Mouse (Mus musculus) heart, embryonic 12.5 days (tissue): ENCODE data around the gene Nfib. TPM values are rescaled to one million over a fixed set of nuclear protein-coding genes. Genes with fewer than 3 reads are reported as not detected.

Experiments used
- ATAC-seq: fragments of 200-750 bp; cut with Nextera tagmentation; 2 replicates; pipeline ENCODE4 v1.8.0; 2017; ENCODE audit warnings: moderate TSS enrichment, moderate library complexity; ENCODE audit not compliant: insufficient number of reproducible peaks, low FRiP score
- H3K27ac ChIP-seq: fragments of 300-500 bp; sonication (generic); 2 replicates; pipeline ENCODE4 v1.5.1; 2016; ENCODE audit warnings: mild to moderate bottlenecking, moderate library complexity; ENCODE audit not compliant: poor library complexity, severe bottlenecking
- H3K27me3 ChIP-seq: fragments of 300-500 bp; sonication (generic); replicated peaks from 2 replicates; pipeline ENCODE4 v1.6.1; 2016; ENCODE audit warnings: mild to moderate bottlenecking, moderate library complexity
- H3K36me3 ChIP-seq: fragments of 300-500 bp; sonication (generic); 2 replicates; pipeline ENCODE4 v1.6.1; 2016; ENCODE audit warnings: mild to moderate bottlenecking, moderate library complexity
- H3K4me1 ChIP-seq: fragments of 300-500 bp; sonication (generic); replicated peaks from 2 replicates; pipeline ENCODE4 v1.6.1; 2016; ENCODE audit warnings: mild to moderate bottlenecking
- H3K4me2 ChIP-seq: fragments of 300-500 bp; sonication (generic); 2 replicates; pipeline ENCODE4 v1.6.1; 2016; ENCODE audit warnings: mild to moderate bottlenecking, moderate library complexity
- H3K4me3 ChIP-seq: fragments of 300-500 bp; sonication (generic); 2 replicates; pipeline ENCODE4 v1.5.1; 2016; ENCODE audit warnings: mild to moderate bottlenecking
- H3K9ac ChIP-seq: fragments of 300-500 bp; sonication (generic); 2 replicates; pipeline ENCODE4 v1.6.1; 2016; ENCODE audit warnings: mild to moderate bottlenecking, moderate library complexity
- H3K9me3 ChIP-seq: fragments of 300-500 bp; sonication (generic); replicated peaks from 2 replicates; pipeline ENCODE4 v1.6.1; 2016; ENCODE audit warnings: mild to moderate bottlenecking, moderate library complexity
- WGBS: fragments of 180-500 bp; shearing (Covaris S2); methylation state at CpG from one replicate; pipeline ENCODE4 v1.1.7; 2016; 5-methylcytosine and 5-hydroxymethylcytosine counted together
- polyA plus RNA-seq: library from polyadenylated mRNA; unstranded; fragments of >200 nt; fragmentation: Nextera tagmentation; extraction: Ambion mirVana; gene quantifications from 2 replicates; pipeline ENCODE4 v1.2.1, GENCODE M21; 2016

Gene Nfib
- polyA plus RNA-seq, 1 experiment from 2014 or later, result 57.5 TPM

GRCm38 (mm10) chr4:82538069-82538811, 167.3 kb downstream of the Nfib start:
- H3K9ac ChIP-seq, result peak overlapping the region; percentile 83
- peak overlapping the region; percentile 19; the same call in 1 of the 2 replicates for H3K27ac ChIP-seq
- H3K4me2 ChIP-seq, result peak overlapping the region; percentile 96
- H3K4me1 ChIP-seq, result peaks cover 60% of the 10 kb centered on the region
- H3K4me3 ChIP-seq, result peak overlapping the region; percentile 53
- WGBS, result under 1% methylated on average over 30 of the region's 30 CpGs
- no peak for ATAC-seq
- no peaks in the 10 kb centered on the region for H3K27me3 ChIP-seq
- H3K36me3 ChIP-seq, result no peaks in the 10 kb centered on the region
- no peaks in the 10 kb centered on the region for H3K9me3 ChIP-seq

- no peaks in the 10 kb centered on the region for H3K36me3 ChIP-seq
- WGBS, result under 1% methylated on average over 28 of the region's 28 CpGs
- peak overlapping the region; percentile 96 for H3K4me2 ChIP-seq
- peaks cover 61% of the 10 kb centered on the region for H3K4me1 ChIP-seq
- H3K9ac ChIP-seq, result peak overlapping the region; percentile 83
- no peaks in the 10 kb centered on the region for H3K9me3 ChIP-seq
- H3K27ac ChIP-seq, result peak overlapping the region; percentile 59
- H3K4me3 ChIP-seq, result peak overlapping the region; percentile 53
- H3K27me3 ChIP-seq, result no peaks in the 10 kb centered on the region
- no peak for ATAC-seq
These were observed 168.1 kb downstream of the Nfib start for GRCm38 (mm10) chr4:82537279-82537967.

DNA sequence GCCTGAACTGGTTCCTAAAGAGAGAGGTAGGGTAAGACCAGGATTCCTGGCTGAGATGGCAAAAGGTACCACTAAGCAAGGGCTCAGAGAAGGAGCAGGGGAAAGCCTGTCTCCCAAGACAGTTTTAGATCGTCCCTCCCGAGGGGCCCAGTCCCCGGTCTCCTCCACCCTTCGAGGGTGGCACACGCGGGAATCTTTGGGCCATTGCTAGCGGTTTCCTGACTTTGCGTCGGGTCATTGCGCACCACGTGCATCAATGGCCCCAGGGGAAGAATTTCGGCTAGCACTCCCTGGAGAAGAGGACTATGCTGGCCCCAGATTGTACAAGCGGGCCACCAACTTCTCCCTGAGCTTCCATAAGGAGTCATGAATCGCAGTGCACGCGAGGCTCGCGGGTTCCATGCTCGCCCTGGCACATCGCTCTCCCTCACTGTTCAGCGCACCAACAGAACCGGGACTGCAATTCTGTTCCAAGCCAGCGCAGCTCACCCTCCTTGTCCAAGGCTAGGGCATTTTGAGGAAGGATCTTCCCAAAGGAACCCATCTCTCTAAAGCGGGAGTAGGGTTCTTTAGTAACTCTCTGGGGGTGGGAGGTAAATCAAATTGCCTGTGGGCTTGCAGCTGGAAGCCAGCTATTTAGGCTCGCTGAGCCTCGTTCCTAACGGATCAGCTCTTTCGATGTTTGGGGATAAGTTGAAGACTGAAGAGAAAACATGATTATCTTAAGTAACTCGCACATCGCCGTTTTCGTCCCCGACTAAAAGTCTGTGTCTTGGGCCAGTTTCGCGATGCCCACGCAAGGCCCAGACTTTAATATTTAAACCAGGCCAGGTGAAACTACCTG, 168.9 kb downstream of the Nfib start:
- WGBS, result 14% methylated on average over 36 of the region's 36 CpGs
- Histone ChIP-seq H3K9ac (peak overlapping the region; percentile 83), H3K27me3 (no peaks in the 10 kb centered on the region), H3K27ac (0 out of 2 replicates have a peak overlapping the region, but pooled peaks have one; percentile 59), H3K9me3 (no peaks in the 10 kb centered on the region), H3K4me1 (peaks cover 62% of the 10 kb centered on the region), H3K4me2 (peak overlapping the region; percentile 96), H3K36me3 (no peaks in the 10 kb centered on the region), H3K4me3 (peak overlapping the region; percentile 53)
- no peak for ATAC-seq

DNA sequence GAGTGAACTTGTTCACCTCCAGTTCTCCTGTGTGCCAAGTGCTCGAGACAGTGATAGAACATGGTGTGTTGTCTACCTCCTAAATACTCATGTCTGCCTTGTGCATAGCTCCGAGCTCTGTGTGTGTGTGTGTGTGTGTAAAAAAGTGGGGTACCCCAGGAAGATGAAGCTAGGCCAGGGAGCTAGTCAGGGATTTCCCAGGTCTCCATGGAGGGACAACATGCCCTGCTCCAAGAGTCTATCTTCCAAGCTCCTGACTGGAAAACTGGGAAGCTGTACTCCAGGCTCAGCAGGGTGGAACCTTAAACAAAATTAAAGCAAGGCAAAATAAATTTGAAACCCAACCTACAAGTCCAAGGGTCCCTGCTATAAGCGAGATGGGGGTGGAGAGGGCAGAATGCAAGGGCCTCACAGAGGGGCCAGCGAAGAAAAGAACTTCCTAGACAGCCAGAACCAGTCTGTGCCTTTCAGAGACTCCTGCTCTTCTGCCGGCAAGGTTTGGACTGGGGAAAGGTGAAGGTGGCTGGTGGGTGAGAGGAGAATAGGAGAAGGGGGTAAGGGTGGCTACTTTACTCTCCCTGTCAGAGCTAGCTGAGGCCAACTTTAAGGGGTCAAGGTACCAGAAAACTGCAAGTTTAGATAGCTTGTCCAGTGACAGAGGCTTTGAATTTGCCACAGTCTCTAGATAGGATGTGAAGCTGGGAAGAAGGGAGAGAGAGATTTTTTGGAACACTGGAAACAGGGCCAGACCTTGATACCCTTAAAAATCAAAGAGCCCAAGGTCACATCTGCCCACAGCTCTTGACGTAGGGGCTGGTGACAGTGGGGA, 169.7 kb downstream of the Nfib start:
- Histone ChIP-seq H3K27ac (no peak overlapping the region), H3K27me3 (no peaks in the 10 kb centered on the region), H3K4me3 (no peak overlapping the region), H3K9me3 (no peaks in the 10 kb centered on the region), H3K9ac (peak overlapping the region; percentile 83; the same call in 1 of the 2 replicates), H3K36me3 (no peaks in the 10 kb centered on the region), H3K4me2 (peak overlapping the region; percentile 96), H3K4me1 (peaks cover 71% of the 10 kb centered on the region)
- ATAC-seq, result no peak
- WGBS, result 58% methylated on average over 6 of the region's 6 CpGs

DNA sequence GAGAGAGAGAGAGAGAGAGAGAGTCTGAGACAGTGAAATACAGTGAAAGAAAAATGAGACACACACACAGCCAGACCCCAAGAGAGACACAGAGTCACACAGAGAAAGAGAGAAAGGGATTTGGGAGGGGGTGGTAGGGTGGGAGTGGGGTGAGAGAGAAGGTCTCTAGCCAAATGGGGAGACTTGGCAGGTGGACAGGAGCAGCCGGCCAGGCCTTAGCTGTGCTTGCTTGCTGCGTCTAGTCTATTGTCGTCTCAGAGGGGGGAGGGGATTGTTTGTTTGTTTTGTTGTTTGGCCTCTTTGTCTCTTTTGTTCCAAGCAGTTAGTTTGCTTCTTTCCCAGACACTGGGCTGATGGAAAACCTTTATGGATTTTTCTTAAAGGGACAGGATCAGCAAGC, 172.3 kb downstream of the Nfib start:
- Histone ChIP-seq H3K27ac (peak overlapping the region; percentile 65; the same call in 1 of the 2 replicates), H3K9ac (no peak overlapping the region; the same call in 1 of the 2 replicates), H3K27me3 (no peaks in the 10 kb centered on the region), H3K9me3 (no peaks in the 10 kb centered on the region), H3K4me2 (peak overlapping the region; percentile 45; the same call in 1 of the 2 replicates), H3K36me3 (no peaks in the 10 kb centered on the region), H3K4me1 (peaks cover 63% of the 10 kb centered on the region), H3K4me3 (no peak overlapping the region)
- 55% methylated on average over 3 of the region's 3 CpGs for WGBS
- ATAC-seq, result no peak

- peak overlapping the region; percentile 7 for H3K9ac ChIP-seq
- 16% methylated on average over 11 of the region's 11 CpGs for WGBS
- H3K4me1 ChIP-seq, result peaks cover 63% of the 10 kb centered on the region
These were observed 172.9 kb downstream of the Nfib start for GRCm38 (mm10) chr4:82532443-82533191.

DNA sequence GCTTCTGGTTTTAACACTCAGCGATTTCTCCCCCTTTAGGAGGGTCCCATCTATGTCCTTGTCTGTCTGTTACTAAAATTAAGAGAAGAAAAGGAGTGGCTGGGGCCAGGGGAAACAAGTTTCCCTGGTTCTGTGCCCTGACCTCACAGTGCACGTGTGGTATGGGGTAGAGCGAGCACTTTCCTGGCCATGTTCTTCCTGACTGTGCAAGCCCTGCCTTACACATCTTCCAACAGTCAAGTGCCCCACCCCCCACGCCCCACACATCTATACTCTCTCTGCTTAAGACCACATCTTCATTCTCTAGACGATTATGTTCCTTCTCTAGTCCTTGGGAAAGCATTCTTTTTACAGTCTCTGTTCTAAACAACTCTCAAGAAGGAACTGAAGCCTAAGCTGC, 173.6 kb downstream of the Nfib start:
- H3K4me3 ChIP-seq, result no peak overlapping the region
- H3K36me3 ChIP-seq, result no peaks in the 10 kb centered on the region
- 50% methylated on average over 5 of the region's 5 CpGs for WGBS
- H3K9ac ChIP-seq, result peak overlapping the region; percentile 7; the same call in 1 of the 2 replicates
- no peak overlapping the region for H3K4me2 ChIP-seq
- H3K4me1 ChIP-seq, result peaks cover 60% of the 10 kb centered on the region
- ATAC-seq, result no peak
- H3K27me3 ChIP-seq, result no peaks in the 10 kb centered on the region
- peak overlapping the region; percentile 65 for H3K27ac ChIP-seq
- no peaks in the 10 kb centered on the region for H3K9me3 ChIP-seq

More at GRCm38 (mm10) chr4:82532443-82533191, 172.9 kb downstream of the Nfib start:
- Histone ChIP-seq H3K27me3 (no peaks in the 10 kb centered on the region), H3K27ac (peak overlapping the region; percentile 65), H3K9me3 (no peaks in the 10 kb centered on the region), H3K4me2 (peak overlapping the region; percentile 45), H3K36me3 (no peaks in the 10 kb centered on the region), H3K4me3 (no peak overlapping the region)
- ATAC-seq, result no peak

DNA sequence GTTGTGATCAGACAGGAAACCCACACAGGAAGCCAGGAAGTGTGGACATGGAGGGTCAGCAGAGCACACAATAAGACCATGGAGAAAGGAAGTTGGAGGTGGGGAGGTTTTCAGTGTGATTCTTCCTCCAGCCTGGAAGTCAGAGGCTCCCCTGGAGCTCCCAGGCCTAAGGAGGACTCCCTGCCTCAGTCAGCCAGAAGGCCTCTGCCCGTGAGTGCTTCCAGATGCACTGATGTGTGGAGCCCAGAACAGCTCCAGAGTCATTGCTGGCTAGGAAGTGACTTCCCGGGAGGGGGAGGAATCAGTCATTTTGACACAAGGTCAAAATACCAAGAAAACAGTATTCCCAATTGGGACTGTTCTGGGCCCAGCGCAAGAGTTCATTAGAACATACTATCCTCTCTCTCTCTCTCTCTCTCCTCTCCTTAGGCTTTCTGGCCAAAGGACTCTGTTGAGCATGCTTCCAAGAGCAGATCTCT, 174.6 kb downstream of the Nfib start:
- Histone ChIP-seq H3K36me3 (no peaks in the 10 kb centered on the region), H3K9ac (no peak overlapping the region), H3K9me3 (no peaks in the 10 kb centered on the region), H3K27ac (peak overlapping the region; percentile 65), H3K4me3 (no peak overlapping the region), H3K4me2 (no peak overlapping the region), H3K4me1 (peaks cover 49% of the 10 kb centered on the region), H3K27me3 (no peaks in the 10 kb centered on the region)
- WGBS, result 39% methylated on average over 3 of the region's 3 CpGs
- ATAC-seq, result peak; percentile 64; the same call in 1 of the 2 replicates

DNA sequence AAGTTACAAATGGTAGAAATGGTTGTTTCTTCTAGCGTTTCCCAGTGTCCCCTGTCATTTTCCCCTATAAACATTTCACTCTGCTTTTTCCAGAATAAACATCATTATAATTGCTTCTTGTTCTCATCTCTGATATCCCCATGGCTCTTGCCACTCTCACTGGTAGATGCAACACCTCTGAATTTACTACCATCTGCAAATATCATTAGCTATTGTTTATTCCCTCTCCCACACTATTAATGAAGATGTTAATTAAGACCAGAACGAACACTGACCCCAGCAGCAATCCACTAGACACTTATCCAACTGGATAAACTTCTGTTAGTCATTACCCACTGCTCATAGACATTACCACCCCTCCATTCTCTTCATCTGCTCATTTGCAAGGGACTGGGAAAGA, 176.6 kb downstream of the Nfib start:
- Histone ChIP-seq H3K36me3 (no peaks in the 10 kb centered on the region), H3K9ac (no peak overlapping the region), H3K4me1 (peaks cover 31% of the 10 kb centered on the region), H3K27me3 (no peaks in the 10 kb centered on the region), H3K27ac (no peak overlapping the region), H3K9me3 (no peaks in the 10 kb centered on the region), H3K4me3 (no peak overlapping the region), H3K4me2 (no peak overlapping the region)
- 82% methylated on average over 2 of the region's 2 CpGs for WGBS
- ATAC-seq, result no peak
